Mouse (Mus musculus) liver, adult (tissue): ENCODE measurements around the gene Rasal2.

Experiments used
- GATA4 ChIP-seq: IDR thresholded peaks from 2 replicates; pipeline ENCODE4 v1.6.1; 2014; ENCODE audit warnings: mild to moderate bottlenecking, low read length; ENCODE audit not compliant: insufficient replicate concordance

Rasal2 gene

DNA sequence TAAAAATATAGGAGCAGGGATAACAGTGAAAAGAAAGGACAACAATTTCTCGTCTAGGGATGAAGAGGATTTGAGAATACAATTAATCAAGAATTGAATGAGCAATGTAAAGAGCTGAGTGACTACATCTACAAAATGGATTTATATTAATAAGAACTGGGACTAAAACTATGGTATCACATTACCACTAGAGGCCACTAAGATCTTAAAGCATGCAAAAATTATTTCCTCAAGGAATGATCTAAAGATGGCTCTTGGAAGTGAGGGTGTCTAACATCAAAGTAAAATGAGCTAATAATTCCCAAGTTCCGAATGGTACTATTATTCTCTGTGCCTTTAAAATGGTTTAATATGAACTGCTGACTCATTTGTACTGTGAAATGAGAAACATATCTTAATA, 112.8 kb downstream of the Rasal2 start:
- TF ChIP-seq GATA4: no peak

DNA sequence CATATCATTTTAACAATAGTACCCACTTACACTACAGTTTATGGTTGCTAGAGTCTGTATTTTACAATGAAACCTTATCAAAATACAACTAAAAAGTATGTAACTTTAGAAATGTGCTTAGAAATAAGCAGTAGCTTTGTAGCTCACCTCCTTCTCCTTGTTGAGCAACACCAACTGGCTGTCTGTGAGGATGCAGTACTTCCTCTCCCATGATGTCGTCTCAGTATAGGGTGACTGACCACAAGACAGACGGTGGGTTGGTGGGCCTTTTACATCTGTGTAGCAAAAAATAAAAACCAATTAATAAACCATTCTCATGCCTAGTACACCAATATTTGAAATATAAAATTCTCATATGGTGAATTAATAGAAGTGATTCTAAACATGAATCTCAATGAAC, 113.4 kb downstream of the Rasal2 start:
- no peak for TF ChIP-seq GATA4

DNA sequence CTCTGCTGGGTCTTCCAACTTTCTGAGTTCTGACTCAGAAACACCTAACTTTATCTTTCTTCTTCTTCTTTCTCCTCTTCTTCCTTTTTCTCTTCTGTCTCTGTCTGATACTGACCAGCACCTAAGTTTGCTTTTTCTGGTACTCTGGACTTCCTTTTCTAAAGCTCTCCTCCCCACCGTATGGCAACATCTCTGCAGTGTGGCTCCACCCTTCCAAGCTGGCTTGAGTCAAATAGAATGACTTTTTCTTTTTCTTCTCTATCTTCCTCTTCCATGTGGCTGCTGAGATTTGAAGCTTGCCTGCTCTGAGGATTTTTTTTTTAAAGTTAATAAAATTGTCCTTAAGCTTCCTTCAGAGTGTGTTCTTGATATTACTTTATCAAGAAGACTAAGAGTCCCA, 115.3 kb downstream of the Rasal2 start:
- TF ChIP-seq GATA4: no peak

DNA sequence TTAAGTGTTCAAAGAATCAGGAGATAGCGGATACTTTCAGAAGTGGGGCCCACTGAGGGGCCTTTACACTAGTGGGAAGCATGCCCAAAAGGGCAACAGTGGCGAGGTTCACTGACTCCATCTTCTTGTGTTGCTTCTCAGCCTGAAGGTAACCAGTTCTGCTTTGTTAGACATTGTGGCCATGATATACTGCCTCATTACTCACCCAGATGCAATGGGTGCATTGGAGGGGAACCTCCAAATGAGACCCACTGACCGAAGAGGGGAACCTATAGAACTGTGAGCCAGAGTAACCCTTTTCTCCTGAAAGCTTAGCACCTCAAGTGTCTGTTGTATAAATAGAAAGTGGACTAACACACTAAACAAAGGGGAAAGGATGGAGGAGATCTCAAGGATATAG, 116.5 kb downstream of the Rasal2 start:
- no peak for TF ChIP-seq GATA4

DNA sequence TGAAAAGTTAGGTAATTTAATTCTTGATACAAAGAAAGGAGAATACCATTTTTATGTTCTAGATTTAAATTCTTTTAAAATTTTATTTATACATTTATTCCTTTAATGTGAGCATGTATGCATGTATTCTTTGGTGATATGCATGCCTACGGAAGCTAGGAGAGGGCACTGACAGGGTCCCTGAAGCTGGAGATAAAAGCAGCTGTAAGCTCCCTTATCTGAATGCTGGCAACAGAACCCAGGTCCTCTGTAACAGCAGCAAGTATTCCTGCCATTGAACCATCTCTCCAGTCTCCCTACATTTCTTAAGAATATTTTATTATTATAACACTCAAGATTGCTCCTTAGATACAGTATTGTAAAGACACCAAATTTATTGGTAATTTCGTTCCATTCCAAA, 122.2 kb downstream of the Rasal2 start:
- TF ChIP-seq GATA4: no peak

DNA sequence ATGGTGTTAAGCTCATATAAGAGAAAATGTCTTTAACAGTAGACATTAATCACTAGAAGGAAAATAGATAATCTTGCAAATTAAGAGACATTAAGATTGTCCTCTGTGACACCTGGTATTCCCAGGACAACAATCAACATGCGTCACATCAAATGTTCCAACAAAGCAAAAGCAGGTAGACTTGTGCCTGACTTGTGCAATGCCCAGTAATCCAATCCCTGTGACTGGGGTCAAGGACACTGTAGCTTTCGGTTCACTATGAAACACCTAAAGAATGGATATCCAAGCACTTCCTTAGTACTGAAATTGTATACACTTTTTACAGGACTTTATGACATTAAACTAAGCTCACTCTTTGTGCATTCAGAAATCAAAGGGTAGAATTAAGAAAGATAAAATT, 123.1 kb downstream of the Rasal2 start:
- no peak for TF ChIP-seq GATA4

DNA sequence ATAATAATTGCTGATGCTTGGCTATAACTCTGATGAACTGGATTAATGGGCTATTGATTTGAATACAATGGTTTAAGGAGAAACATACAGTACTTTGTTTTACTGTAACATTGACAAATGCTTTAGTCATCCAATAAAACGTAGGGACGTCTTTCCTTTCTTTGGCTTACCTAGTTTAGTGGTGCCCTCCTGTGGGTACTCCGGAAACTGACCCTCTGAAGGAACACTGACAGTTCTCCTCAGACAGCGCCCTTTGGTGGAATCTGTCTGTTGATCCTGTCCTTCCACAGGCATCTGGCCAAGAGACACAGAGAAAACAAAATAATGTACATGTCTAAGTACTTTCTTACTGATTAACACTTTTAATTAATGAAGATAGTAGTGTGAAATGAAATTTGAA, 125.8 kb downstream of the Rasal2 start:
- TF ChIP-seq GATA4: no peak

DNA sequence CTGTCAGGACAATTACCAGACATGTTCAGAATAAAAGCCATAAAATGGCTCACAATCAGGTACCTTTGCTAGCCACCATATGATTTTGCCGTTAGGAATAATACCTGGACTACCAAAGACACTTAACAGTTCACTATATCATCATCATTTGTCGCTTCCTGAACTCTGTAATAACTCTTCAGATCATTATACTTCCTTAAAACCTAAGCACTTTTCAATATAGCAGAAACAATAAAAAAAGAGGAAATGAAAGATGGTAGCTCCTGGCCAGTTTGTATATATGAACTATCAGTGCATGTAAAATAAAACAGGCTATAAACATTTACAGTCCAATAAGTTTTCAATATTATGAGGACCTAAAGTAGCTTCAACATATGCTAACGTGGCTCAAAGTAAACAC, 127.0 kb downstream of the Rasal2 start:
- TF ChIP-seq GATA4: no peak

DNA sequence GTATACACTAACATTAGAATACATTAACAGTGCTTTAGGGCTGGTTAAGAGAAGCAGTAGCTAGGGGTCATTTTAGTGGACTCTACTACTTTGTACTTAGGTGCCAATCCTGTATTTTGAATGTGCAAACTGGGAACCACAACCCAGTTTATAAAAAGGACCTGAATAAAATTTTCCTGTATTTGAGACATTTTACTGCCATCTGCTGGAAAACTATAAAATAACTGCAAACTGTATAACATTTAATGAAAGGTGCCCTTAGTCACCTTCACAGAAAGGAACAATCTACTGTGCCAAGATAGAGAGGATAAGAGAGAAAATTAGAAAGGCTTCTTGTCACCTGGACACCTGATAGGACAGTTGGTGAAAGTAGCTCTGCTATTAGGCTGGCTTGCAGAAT, 131.6 kb downstream of the Rasal2 start:
- TF ChIP-seq GATA4: no peak

DNA sequence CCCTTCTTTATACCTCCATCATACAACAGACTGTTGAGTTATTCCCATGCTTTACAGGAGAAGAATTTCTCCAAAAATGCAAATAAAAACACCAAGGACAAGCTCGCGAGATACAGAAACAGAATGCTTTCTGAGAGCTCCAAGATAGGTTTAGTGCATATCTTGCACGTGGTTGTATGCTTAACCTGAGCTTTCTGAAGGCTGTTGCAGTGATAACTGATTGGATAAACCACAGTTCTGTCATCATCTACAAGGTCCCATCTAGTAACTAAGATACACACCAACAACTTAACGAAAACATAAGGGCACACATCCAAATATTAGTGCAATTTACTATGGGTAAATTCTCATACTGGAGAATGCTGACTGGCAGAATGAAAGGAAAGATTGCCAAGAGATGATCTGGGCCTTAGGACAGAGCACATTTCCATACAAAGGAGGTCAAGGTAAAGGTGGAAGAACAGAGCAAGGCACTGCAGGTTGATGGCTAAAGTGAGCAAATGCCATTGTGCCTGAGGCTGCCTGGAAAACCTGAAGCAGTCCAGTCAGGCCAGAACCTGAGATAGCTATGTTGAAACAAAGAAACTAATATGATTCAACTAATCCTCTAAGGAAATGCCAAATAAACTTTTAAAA, 136.6 kb downstream of the Rasal2 start:
- no peak for TF ChIP-seq GATA4

DNA sequence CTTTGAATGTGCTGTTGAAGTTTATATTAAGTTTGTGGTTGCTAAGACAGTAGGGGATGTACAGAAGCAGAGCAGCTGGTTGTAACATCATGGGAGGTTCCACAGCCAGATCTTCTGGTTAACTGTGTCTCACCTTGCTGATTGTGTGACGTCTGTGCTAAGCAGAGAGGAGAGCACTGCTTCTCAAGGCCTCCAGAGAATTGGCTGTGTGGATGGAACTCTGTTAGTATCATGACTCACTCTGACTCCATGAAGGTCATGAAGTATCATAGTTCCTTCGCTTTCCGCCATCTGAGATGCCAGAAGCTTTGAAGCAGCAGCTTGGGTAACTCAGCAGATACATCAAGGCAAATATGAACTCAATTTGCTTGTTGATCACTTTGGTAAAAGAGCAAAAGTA, 144.5 kb downstream of the Rasal2 start:
- no peak for TF ChIP-seq GATA4

DNA sequence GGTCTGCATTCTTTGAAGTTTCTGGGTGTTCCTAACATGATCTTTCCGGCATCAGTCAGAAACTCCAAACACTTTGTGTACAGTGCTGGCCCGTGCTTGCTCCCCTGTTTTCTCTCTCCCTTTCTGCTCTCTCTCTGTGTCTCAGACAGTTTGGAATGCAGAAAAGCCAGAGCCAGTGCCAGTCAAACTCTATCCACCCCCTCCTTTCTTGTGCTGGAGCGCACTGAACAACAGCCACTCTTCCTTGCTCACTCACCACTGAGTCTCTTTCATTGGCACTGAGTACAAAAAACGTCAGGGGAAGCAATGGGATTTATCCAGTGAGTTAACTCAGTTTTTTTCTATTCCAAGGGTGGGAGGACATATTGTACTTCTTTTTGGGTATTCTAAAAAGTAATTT, 155.8 kb downstream of the Rasal2 start:
- TF ChIP-seq GATA4: no peak

DNA sequence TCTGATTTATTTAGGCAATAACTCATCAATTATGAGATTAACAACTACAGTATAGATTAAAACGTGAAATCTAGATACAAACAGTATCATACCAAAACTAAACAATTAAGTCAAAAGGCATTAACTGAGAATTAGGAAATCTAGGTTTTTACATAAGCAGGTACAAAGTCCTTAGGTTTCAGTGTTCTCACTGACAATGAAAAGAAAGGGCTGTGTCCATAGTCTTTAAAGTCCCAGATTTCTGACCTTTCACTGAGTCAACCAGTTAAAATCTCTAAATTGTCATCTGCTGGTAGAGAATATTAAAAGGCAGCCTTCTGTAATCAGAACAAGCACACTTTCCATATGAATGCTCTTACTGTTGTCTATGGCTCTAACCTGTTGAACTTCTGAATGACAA, 156.6 kb downstream of the Rasal2 start:
- TF ChIP-seq GATA4: no peak

DNA sequence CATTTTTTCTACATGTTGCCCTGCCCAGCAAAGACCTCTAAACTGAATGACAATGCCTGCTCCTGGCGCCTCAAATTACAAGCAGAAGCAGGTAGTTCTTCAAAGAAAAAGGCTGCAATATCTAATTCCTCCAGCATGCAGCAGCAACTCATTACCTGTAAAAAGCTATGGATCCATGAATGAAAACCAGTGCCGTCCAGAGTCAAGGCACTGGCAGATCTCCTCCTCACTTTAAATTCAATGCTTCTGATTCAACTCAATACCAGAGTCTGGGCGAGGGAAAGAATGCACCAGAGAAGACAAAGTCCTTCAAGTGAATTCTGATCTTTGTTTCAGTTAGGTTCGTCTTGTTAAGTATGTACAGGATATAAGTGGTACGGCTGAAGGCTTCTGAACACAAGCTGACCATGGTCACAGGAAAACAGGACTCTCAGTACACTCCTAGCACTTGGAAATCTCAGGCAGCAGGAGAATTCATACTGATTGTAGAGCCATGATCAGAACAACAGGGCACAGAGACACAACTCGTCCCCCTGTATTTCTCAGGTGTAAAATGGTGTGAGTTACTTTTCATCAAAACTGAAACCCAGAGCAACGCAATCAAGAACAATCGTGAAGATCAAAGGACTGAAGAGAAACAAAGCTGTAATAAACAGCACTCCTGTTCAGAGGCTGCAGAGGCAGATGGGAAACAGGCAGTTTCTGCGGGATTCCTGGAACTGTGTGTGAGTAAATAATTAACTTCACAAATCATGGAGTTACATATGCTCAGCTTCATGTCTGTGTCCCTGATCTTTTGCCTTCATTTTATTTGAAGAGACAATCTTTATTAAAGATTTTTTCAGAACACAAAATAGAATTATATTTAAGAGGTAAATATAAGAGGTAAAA, 158.6 kb downstream of the Rasal2 start:
- no peak for TF ChIP-seq GATA4

DNA sequence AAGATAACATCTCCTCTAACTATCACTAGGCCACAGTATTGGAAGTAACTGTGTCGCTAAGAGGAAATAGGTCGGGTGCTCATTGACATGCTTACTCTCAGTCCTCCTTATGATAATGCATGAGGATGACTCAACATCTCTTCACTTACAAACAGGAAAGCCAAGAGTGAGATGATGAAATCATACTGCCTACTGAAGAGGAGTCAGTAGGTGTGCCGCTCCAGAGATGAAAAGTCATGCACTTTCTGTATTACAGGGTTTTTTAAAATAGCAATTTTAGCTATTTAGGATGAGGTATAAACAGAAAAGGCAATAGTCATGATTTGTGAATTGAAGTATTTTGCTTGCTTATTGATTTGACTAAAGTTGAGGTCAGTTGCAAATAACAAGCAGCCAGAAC, 164.3 kb downstream of the Rasal2 start:
- TF ChIP-seq GATA4: no peak

DNA sequence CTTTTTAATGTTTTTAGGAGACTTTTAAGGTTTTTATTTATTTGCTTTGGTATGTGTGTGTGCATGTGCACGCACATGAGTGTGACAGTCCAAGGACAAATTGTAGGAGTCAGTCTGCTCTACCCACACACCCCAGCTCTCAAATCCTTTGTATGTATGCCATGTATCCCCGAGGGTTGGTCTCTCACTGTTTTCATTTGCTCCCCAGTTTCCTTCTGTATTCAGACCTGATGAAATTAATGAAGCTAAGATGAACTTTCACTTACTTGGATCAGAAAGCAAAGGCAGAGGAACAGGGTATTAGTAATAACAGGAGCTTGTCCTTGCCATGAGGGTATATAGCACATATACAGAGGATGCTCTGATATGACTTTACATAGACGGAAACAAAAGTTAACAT, 165.1 kb downstream of the Rasal2 start:
- no peak for TF ChIP-seq GATA4

DNA sequence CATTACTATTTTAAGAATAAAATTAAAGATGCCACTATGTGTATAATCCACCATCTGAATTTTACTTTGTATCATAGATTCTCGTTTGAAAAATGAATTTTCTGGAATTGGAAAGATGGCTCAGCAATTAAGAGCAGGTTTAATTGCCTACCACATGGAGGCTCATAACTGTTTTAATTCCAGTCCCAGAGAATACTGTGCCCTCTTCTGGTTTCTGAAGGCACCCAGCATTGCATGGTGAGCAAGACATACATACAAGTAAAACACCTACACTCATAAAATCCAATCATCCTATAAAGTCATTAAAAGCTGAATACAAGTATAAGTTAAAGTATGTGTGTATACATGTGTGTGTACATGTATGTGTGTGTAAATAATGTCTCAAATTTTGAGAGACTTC, 165.6 kb downstream of the Rasal2 start:
- no peak for TF ChIP-seq GATA4
